Mouse (Mus musculus): ENCODE measurements around the gene Gpr182.
A peak's percentile ranks its signal among the peaks of the same experiment; 100 is the strongest.

The Gpr182 gene

GRCm38 (mm10) chr10:127739083-127739660 is 12.4 kb downstream of the Gpr182 start, which contains the start of gene Zbtb39:
Gene Zbtb39, plus strand, starts transcription at chr10:127739538.
- peak; percentile 81 for ATAC-seq (ENCODE audit: low TSS enrichment)

- no peak for ATAC-seq (ENCODE audit: low TSS enrichment)
These were observed 13.2 kb downstream of the Gpr182 start for GRCm38 (mm10) chr10:127738151-127738882.

- ATAC-seq (ENCODE audit: low TSS enrichment): no peak
These were observed 14.0 kb downstream of the Gpr182 start for GRCm38 (mm10) chr10:127737552-127737951.

GRCm38 (mm10) chr10:127736916-127737315 is 14.6 kb downstream of the Gpr182 start:
- ATAC-seq (ENCODE audit: low TSS enrichment): no peak

GRCm38 (mm10) chr10:127736266-127736665 is 15.3 kb downstream of the Gpr182 start:
- ATAC-seq (ENCODE audit: low TSS enrichment): no peak

- peak; percentile 48; the same call in 1 of the 2 replicates for ATAC-seq (ENCODE audit: low TSS enrichment)
These were observed 17.1 kb downstream of the Gpr182 start for GRCm38 (mm10) chr10:127734434-127734833.

GRCm38 (mm10) chr10:127731397-127731796 is 20.1 kb downstream of the Gpr182 start:
- ATAC-seq (ENCODE audit: low TSS enrichment): no peak

GRCm38 (mm10) chr10:127730933-127731310 is 20.6 kb downstream of the Gpr182 start:
- ATAC-seq (ENCODE audit: low TSS enrichment): no peak

- ATAC-seq (ENCODE audit: low TSS enrichment): peak; percentile 79
These were observed 21.1 kb downstream of the Gpr182 start for GRCm38 (mm10) chr10:127730285-127730932.

- ATAC-seq (ENCODE audit: low TSS enrichment): 0 out of 2 replicates have a peak, but pooled peaks have one; percentile 16
These were observed 23.1 kb downstream of the Gpr182 start for GRCm38 (mm10) chr10:127728437-127728836.

- ATAC-seq (ENCODE audit: low TSS enrichment): no peak
These were observed 26.4 kb downstream of the Gpr182 start for GRCm38 (mm10) chr10:127725136-127725535.

- ATAC-seq (ENCODE audit: low TSS enrichment): no peak
These were observed 27.4 kb downstream of the Gpr182 start, which contains the start of gene Tac2 for GRCm38 (mm10) chr10:127724178-127724577. Gene Tac2, plus strand, starts transcription at chr10:127724478.

- ATAC-seq (ENCODE audit: low TSS enrichment): peak; percentile 84
These were observed 29.7 kb downstream of the Gpr182 start for GRCm38 (mm10) chr10:127721671-127722418.

- ATAC-seq (ENCODE audit: low TSS enrichment): no peak
These were observed 38.8 kb downstream of the Gpr182 start for GRCm38 (mm10) chr10:127712736-127713135.

- ATAC-seq (ENCODE audit: low TSS enrichment): no peak
These were observed 41.2 kb downstream of the Gpr182 start for GRCm38 (mm10) chr10:127710331-127710730.

- ATAC-seq (ENCODE audit: low TSS enrichment): no peak
These were observed 42.6 kb downstream of the Gpr182 start for GRCm38 (mm10) chr10:127708850-127709370.

GRCm38 (mm10) chr10:127707721-127708120 is 43.8 kb downstream of the Gpr182 start:
- ATAC-seq (ENCODE audit: low TSS enrichment): no peak

GRCm38 (mm10) chr10:127705783-127706182 is 45.7 kb downstream of the Gpr182 start:
- ATAC-seq (ENCODE audit: low TSS enrichment): no peak

- no peak for ATAC-seq (ENCODE audit: low TSS enrichment)
These were observed 46.7 kb downstream of the Gpr182 start, which contains the start of gene Myo1a for GRCm38 (mm10) chr10:127704766-127705220. Gene Myo1a, plus strand, starts transcription at chr10:127705170.

GRCm38 (mm10) chr10:127704293-127704692 is 47.2 kb downstream of the Gpr182 start:
- no peak for ATAC-seq (ENCODE audit: low TSS enrichment)

GRCm38 (mm10) chr10:127703299-127703698 is 48.2 kb downstream of the Gpr182 start:
- ATAC-seq (ENCODE audit: low TSS enrichment): no peak

Data from frontal cortex, adult (tissue).